Mouse (Mus musculus): ENCODE results near the gene Sds.

Gene Sds

DNA sequence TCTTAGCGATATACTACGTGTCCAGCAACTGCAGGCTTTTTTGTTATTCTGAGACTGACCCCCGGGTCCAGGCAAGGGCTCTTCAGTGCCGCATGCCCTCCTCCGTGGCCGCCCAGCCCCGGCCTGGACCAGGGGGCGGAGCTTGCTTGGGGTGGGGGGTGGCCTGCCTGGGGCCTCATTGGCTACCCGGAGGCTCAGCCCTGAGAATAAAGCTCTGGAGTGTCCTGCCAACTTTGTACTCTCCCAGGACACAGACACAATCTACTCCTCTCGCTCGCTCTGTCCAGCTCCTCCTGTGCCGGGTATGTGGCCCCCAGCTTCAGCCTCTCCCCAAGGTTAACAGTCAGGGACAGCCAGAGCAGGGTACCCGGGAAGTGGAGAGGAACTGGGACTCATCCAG, at the start of gene Sds:
Gene Sds (plus strand): TSS at position 231 of the 400 bp plus-strand sequence.
- no peak for DNase-seq (ENCODE audit: low read depth, low spot score)

DNA sequence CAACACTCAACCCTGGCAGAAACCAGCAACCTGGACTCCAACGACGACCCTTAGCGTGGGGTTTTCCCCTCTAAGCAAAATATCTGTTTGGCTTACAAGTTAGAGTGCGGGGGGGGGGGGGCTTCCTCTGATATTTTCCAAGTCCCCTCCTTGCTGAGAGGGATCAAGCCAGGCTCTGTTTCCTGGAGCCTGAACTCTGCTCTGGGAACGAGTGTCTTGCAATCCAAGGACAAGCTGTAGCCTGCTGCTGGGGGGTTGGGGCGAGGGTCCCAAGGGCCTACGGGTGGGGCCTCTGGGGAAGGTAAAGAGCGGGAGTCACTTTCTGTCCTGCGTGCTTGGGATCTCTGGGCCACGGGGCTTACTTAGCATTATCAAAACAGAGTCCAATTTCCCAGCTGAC, 49.8 kb upstream of the Sds start:
- no peak for DNase-seq (ENCODE audit: low read depth, low spot score)

DNA sequence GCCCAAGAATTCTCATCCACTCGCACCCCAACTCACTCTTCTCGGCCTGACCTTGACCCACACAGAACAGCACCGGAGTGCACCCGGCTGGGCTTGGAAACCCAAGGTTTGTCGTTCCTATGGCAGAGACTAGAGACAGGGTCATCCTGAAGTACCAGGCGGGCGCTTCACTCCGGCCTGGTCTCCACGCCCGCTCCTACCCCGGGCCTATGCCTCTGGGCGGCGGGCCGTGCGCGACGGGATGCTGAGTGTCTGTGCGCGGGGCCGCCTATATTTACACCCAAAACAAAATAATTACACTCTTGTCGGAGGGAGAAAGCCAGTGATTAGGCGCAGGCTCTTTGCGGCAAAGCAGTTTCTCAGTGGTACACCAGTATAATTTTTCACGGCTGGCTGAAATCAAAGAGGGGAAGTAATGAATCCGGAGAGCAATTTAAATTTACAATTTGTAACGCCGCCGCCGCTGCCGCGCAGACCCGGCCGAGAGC, 48.8 kb upstream of the Sds start:
- DNase-seq (ENCODE audit: low read depth, low spot score) = no peak

DNA sequence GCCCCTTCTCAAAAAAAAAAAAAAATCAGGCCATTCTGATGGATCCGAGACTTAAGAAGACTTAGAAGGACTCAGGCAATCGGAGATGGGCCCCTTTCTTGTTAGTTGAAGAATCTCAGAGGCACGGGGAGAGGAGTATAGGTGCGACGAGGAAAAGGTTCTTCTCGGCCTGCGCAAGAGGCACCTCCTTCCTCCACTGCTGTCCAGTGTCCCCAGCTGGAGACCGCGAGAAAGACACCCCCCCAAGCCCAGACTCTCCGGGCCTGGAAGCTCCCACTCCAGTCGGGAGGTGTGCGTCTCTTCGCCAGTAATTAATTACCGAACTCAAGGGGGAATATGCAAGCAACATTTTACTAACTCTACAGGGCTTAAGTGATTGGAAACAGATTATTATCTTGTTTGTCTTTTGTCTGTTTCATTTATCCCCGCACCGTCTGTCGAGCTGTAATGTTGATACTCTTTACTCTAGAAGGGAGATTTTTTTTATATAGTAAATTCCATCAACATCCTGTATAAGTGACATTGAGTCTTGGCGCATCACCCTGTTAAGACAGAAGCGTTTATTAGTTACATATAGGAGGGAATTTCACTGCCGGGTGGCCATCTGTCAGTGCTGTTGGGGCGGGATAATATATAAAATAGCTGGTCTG, 48.0 kb upstream of the Sds start:
- DNase-seq (ENCODE audit: low read depth, low spot score) = no peak

DNA sequence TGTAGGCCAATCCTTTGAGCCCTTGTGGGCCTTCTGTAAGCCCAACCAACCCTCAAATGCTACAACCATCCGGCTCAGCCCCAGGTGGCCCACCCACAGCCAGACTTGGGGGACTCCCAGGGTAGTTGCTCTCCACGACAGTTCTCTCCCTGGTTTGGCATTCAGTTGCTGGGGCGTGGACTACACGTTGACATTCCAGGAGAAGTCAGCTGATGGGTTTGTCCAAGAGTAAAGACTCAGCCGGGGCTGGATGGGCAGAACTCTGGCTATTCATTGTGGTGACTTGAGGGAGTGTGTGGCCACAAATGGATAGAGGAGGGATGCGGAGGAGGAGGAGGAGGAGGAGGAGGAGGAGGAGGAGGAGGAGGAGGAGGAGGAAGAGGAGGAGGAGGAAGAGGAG, 47.3 kb upstream of the Sds start:
- DNase-seq (ENCODE audit: low read depth, low spot score) = no peak

DNA sequence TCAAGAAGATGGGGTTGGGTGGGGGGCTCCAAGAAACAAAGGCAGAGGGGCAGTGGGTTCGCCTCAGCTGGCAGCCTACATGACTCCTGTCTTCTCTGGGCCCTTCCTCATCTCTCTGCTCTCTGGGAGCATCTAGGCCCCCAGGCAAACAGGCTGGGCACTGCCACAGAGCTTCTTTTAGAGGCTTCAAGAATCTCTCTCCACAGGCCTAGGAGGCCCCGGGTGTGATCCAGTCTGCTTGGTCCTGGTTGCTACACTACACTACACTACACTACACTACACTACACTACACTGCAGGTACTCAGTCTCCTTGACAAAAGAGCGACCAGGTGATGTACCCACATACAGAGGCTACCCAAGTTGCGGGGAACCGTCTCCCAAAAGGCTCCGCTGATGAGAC, 46.6 kb upstream of the Sds start:
- DNase-seq (ENCODE audit: low read depth, low spot score) = no peak

DNA sequence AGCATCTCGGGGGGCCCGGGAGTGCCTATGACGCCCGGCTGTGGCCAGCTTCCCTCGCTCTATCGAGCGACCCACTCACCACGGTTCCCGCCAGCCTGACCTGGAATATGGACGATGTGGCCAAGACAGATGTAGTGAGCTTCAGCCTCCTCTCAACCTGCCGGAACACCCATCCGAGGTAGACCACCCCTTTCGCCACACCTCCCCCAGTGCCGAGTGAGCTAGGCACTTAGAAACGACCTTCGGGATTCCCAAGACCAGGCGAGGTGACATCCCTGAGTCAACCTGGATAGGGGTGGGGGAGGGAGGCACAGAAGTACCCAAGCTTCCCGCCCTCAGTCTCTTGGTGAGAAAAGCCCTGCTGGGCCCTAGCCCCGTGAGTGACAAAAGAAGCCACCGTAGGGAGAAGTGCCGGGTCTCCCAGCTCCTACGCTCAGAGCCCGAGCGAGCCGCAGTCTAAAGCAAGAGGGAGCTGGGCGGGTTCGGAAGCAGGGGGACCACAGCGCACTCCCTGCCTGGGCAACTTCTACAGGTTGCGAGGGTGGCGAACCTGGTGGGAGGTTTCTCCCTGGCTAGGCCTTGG, 45.2 kb upstream of the Sds start:
- no peak for DNase-seq (ENCODE audit: low read depth, low spot score)

DNA sequence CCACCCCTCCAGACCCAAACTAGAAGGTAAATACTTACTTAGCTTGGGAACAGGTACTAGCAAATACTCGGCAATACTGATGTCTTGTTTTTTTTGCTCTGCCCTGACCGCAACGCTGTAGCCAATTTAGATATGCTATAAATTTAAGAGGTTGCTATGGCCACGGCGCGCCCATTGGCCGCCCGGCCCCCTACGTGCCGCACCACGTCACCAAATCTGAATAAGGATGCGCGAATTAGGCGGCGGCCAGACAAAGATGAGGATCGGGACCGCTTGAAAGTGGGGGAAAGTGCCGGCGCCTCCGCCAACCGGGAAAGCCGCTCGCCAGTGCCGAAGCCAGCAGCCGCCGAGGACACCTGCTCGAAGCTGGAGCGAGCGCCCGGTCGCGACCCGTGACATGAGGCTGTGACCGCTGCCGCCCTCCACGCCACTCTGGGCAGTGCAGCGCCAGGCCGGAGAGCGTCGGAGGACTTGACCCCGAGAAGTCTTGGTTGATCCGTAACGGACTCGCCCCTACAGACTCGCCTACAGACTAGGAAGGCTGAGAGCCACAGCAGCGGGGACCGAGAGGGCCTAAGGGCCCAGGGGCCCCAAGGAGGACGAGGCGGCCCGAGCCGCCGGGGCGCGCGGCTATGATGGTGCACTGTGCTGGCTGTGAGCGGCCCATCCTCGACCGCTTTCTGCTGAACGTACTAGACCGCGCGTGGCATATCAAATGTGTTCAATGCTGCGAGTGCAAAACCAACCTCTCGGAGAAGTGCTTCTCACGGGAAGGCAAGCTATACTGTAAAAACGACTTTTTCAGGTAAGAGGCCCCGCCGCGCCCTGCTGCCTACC, 44.5 kb upstream of the Sds start, which contains the start of gene Lhx5:
Gene Lhx5 (plus strand): TSS at position 51 of the 837 bp plus-strand sequence.
- no peak for DNase-seq (ENCODE audit: low read depth, low spot score)

DNA sequence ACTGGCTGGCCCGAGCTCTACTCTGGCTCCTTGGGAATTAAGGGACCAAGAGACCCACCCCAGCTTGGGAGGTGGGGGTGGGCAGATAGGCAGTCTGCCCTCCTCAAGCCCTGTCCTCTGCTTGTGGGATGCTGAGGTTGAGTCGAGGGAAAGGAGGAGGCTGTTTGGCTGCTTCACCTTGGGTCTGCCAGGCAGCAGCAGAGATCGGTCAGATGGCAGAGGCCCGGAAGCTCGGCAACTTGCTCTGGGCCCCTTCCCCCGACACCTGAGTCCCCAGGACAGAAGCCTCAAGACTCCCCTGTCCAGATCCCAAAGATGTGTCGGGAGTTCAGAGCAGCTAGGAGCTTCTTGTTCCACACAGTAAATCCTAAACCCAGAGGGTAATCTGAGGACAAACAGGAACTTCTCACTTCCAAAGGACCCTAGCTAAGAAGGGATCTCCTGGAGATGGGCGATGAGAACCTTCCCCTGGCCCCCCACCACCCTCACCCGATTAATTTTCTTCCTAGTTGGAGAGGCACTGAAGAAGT, 43.8 kb upstream of the Sds start:
- no peak for DNase-seq (ENCODE audit: low read depth, low spot score)

DNA sequence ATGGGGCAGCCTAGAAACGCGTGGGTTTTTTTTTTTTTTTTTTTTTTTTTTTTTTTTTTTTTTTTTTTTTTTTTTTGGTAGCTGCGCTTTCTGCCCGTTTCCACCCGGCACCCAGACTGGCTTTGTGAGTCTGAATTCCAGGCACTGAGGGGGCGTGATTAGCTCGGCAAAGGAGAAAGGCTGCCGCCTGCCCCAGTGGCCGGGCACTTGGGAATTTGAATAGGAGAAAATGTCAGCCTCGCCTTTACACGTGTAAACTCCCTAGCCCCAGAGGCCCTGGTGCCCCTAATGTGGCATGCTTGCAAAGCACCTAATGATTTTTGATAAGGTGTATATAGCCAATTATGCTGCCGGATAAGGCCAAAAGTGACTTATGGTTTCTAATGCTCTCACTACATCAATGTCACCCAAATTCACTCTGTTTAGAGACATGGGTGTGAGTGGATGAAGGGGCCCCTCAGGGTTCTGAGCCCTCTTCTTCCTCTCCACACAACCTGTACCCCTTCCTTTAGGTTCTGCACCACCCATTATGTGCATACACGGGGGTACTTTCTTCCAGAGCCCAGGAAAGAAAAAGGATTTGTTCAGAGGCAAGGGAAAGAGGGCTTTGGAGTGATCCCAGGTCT, 43.1 kb upstream of the Sds start:
- no peak for DNase-seq (ENCODE audit: low read depth, low spot score)

DNA sequence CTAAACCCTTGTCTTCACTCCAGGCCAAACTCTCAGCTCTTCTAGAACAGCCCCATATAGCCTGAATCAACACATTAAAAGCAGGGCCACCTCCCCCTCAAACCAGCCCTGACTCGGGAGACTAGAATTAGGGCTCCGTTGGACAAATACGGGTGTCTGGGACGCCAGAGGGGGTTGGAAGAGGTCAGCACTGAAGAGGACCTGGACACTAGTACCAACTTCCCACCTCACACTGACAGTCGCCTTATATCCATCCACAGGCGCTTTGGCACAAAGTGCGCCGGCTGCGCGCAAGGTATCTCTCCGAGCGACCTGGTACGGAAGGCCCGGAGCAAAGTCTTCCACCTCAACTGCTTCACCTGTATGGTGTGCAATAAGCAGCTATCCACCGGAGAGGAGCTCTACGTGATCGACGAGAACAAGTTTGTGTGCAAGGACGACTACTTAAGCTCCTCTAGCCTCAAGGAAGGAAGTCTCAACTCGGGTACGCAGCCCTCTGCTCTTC, 42.0 kb upstream of the Sds start:
- DNase-seq (ENCODE audit: low read depth, low spot score) = no peak

DNA sequence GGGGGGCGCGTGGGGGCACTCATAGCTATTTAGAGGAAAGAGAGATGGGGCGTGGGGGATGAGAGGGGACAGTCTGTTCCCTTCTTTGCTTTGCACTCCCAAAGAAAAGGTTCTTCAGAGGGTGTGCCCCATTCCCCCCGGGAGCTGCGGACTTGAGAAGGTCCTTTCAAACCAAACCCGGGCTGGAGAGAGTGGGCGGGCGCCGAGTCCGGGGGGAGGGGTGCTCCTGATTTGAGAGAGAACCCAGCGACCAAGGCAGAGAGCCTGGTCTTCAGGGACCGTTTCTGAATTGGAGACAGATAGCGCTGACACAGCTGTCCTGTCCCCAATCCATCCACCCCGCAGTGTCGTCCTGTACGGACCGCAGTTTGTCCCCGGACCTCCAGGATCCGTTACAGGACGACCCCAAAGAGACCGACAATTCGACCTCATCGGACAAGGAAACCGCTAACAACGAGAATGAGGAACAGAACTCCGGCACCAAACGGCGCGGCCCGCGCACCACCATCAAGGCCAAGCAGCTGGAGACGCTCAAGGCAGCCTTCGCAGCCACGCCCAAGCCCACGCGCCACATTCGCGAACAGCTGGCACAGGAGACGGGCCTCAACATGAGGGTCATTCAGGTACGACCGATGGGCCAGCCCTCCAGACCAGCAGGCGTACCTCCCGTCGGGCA, 41.2 kb upstream of the Sds start:
- DNase-seq (ENCODE audit: low read depth, low spot score) = no peak

DNA sequence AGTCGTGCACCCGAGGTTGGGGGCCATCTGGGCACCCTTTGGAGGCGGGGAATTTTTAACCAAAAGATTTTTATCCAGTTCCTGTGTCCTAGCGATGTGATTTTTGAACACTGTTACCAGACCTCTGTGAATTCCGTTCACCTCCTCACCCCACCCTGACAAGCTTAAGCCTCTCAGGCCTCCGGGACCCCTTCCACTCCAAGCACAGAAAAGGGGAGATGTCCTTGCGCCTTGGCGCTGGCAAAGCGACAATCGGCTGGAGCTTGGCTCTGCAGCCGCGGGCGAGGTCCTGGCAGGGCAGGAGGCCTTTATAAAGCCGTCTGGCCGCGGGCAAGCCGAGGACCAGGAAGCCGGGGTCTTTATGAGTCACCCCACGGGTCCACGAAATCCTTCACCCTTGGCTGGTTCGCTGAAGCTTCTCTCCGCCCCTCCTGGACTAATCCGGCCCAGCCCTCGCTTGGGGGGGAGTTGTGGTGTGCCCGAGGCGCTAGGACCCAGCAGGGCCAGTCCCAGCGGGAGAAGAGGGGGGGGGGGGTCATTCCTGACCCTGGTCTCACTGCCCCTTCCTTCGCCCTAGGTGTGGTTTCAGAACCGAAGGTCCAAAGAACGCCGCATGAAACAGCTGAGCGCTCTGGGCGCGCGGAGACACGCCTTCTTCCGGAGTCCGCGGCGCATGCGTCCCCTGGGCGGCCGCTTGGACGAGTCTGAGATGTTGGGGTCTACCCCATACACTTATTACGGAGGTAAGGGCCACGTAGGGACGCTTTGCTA, 40.4 kb upstream of the Sds start:
- no peak for DNase-seq (ENCODE audit: low read depth, low spot score)

DNA sequence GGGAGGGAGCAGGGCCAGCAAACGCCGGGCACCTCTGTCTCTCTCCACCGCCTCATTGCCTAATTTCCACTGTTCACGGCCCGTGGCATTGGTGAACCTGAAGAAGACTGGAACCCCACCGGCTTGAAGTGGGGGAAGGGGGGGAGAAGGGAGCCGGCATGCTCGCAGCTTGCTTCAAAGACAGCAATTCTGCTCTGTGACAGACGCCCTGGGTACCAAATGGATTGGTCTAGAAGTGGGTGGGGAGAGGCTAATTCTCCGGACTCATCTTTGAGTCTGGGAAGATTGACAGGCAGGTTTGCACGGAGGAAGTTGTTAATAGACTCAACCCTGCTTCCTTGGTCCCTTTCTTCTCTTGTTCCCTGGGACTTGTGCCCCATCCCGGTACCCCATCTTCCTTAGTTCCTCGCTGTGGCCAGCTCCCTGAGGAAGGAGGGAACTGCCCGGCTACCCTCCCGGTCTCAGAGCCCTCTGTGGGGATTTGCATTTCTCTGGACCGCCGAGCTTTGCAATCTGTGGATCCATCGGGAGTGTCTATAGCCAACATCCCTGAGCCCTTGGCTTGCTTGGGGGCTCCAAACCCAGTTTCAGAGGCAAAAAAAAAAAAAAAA, 39.3 kb upstream of the Sds start:
- no peak for DNase-seq (ENCODE audit: low read depth, low spot score)

DNA sequence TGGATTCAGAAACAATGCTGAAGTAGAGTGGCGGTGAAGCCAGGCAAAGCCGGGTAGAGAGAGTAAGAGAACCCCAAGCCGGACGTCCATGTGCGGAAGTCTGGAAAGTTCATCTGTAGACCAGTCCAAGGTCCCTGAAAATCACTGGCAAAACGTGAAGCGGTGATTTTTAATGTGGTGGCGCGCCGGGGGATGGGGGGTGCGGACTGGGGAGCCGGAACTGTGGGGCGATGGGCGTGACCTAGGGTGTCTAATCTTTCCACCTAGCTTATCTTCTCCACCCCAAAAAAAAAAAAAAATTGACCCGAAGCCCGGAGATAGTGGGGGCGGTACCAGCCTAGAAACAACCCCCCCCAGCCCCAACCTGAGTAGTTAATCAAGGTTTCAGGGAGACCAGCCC, 38.8 kb upstream of the Sds start:
- no peak for DNase-seq (ENCODE audit: low read depth, low spot score)

DNA sequence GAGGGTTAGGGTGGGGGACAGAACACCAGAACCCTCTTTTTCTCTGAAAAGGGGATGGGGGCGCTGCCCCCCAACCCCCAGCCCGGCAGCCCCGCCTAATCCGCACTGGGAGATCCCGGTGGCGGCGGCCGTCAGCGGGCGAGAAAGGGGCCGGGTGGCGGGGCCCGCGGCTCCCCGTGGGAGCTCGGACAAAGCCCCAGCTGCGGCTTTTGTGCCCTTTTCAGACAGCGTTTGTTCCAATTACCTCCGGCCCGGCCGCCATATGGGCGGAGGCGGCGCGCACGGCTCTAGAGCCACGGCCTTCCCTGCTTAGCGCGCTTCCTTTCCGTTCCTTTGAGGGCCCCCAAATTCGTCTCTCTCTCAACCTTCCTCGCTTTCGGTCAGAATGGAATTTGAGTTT, 38.3 kb upstream of the Sds start:
- DNase-seq (ENCODE audit: low read depth, low spot score) = no peak

DNA sequence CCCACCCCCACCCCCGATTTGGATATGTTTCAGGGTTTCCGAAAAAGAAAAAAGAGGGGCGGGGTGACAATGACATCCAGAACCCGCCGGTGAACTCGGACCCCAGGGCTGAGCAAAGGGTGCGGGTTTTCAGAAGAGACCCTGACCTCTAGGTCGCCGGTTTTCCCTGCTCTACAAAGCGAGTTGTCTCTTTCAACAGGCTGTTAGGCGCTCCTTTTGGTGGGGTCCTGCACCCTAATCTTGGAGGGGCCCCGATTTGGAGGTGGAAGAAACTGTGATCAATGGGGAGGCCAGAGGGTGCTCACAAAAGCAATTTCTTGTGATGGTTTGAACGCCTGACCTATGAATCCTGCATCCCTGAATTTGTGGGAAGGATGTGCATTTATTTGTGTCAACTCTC, 37.9 kb upstream of the Sds start:
- no peak for DNase-seq (ENCODE audit: low read depth, low spot score)

DNA sequence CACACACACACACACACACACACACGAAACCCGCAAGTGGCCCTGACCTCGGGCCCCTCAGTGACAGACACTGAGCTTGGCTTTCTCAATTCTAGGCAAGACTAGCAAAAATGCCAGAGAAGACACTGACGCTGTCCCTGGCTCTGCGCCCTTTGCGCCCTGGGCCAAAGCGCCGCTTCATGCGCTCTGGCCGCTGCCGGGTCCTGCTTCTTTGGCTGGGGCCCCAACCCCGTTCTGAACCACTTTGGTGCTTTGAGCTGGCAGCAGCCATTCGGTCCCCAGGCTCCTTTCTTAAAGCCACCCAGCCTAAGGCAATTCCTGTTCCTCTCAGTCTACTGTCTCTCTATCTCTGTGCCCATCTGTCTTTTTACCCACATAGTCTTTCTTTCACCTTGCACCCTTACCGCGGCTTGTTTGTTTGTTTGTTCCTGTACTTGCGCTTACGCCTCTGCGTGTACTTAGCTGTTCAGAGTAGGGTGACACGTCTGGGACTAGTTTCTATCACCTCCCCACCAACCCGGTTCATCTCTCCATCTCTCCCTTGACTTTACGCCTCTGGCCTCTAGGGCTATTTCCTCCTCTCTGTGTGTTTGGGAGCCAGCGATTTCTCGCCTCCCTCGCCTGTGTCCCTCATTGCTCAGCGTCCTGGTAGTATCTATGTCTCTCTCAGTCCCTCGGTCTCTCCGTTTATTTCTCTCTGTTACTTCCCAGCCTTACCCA, 37.2 kb upstream of the Sds start:
- DNase-seq (ENCODE audit: low read depth, low spot score) = no peak

DNA sequence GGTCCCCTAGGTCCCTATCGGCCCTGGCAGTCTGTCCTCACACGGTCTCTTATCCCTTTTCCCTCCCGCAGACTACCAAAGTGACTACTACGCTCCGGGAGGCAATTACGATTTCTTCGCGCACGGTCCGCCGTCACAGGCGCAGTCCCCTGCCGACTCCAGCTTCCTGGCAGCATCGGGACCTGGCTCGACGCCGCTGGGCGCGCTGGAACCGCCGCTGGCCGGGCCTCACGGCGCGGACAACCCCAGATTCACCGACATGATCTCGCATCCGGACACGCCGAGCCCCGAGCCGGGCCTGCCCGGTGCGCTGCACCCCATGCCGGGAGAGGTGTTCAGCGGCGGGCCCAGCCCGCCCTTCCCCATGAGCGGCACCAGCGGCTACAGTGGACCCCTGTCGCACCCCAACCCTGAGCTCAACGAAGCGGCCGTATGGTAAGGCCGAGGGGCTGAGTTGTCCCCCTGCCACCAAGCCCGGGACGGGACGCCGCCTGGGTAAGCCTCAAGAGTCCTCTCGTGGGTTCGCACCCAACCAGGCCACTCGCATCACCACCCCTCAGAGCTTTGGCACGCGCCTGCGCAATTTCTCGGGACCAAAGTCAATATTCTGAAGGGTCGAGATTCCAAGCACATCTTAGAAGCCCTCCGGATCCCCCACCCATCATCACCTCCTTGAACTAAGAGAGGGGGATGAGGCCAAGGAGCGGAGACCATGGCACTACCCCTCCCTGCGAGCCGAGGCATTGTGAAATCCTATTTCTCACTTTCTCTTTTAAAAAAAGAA, 36.2 kb upstream of the Sds start:
- no peak for DNase-seq (ENCODE audit: low read depth, low spot score)
